In genomic region chr7:128687821-128688564, GRCm38 (mm10) we compare ENCODE assay signal across 8 mouse cellular contexts. TPM values are rescaled to one million over a fixed set of nuclear protein-coding genes. Genes with fewer than 3 reads are reported as not detected.
DNase-seq lines count a peak whose midpoint lies in the region; ATAC-seq and TF ChIP-seq lines count a peak whose summit lies in the region.

No protein-coding gene starts in this region.

- H3ac ChIP-seq in myocyte (ENCODE audit: control insufficient read depth, insufficient read length) = no peak overlapping the region

- peaks cover 15% of the 10 kb centered on the region for H3K36me3 ChIP-seq in heart, embryonic 11.5 days (ENCODE audit: control insufficient read depth, insufficient read depth, low read length)
- peaks cover 69% of the 10 kb centered on the region for H3K36me3 ChIP-seq in kidney, embryonic 15.5 days
- H3K36me3 ChIP-seq in liver, adult 2 months (ENCODE audit: control insufficient read depth, insufficient read depth, low read length) = peaks cover 42% of the 10 kb centered on the region
- H3K36me3 ChIP-seq in myocyte (ENCODE audit: control insufficient read depth, insufficient read depth) = peaks cover 18% of the 10 kb centered on the region

- H3K79me2 ChIP-seq in liver, adult 2 months (ENCODE audit: control insufficient read depth, insufficient read depth, low read length) = no peaks in the 10 kb centered on the region
- H3K79me2 ChIP-seq in myocyte (ENCODE audit: control insufficient read depth, insufficient read depth) = no peaks in the 10 kb centered on the region

- WGBS in heart, embryonic 11.5 days (ENCODE audit: insufficient replicate concordance) = 55% methylated on average over 56 of the region's 56 CpGs
- 47% methylated on average over 56 of the region's 56 CpGs for WGBS in kidney, embryonic 15.5 days
- 80% methylated on average over 56 of the region's 56 CpGs for WGBS in liver, adult 2 months

- H3K9ac ChIP-seq in heart, embryonic 11.5 days (ENCODE audit: low read depth, low read length) = no peak overlapping the region
- H3K9ac ChIP-seq in kidney, embryonic 15.5 days = no peak overlapping the region
- no peak overlapping the region for H3K9ac ChIP-seq in liver, adult 2 months (ENCODE audit: low read depth, low read length)

- no peaks in the 10 kb centered on the region for H3K4me1 ChIP-seq in heart, embryonic 11.5 days (ENCODE audit: control insufficient read depth, insufficient read depth, low read length)
- H3K4me1 ChIP-seq in kidney, embryonic 15.5 days = 0 out of 2 replicates have a peak, but pooled peaks cover 4% of the 10 kb centered on the region
- H3K4me1 ChIP-seq in liver, adult 2 months (ENCODE audit: control insufficient read depth, insufficient read depth, low read length) = no peaks in the 10 kb centered on the region

- H3K9me3 ChIP-seq in heart, embryonic 11.5 days (replicated peaks; ENCODE audit: control insufficient read depth, low read length) = peaks cover 4% of the 10 kb centered on the region
- H3K9me3 ChIP-seq in kidney, embryonic 15.5 days (replicated peaks) = 0 out of 2 replicates have a peak, but pooled peaks cover 10% of the 10 kb centered on the region

- peak overlapping the region; percentile 52 for H3K4me3 ChIP-seq in heart, embryonic 11.5 days (ENCODE audit: low read depth, low read length)
- H3K4me3 ChIP-seq in kidney, embryonic 15.5 days (replicated peaks) = peak overlapping the region; percentile 53
- peak overlapping the region; percentile 40; the same call in 1 of the 2 replicates for H3K4me3 ChIP-seq in liver, adult 2 months (ENCODE audit: insufficient read depth, low read depth, low read length)
- H3K4me3 ChIP-seq in myocyte = no peak overlapping the region

- TF ChIP-seq CTCF in brain, embryonic 14.5 days (IDR thresholded peaks at IDR 0.05; ENCODE audit: borderline replicate concordance, extremely low read depth, insufficient read depth, insufficient read length) = no peak
- TF ChIP-seq CTCF in liver, adult 2 months (IDR thresholded peaks at IDR 0.05; ENCODE audit: low read depth, low read length) = no peak

- peak; percentile 61 for ATAC-seq in erythroblast, adult 5-6 weeks (replicated peaks; ENCODE audit: low FRiP score, poor library complexity, severe bottlenecking)
- ATAC-seq in heart, embryonic 11.5 days (replicated peaks; ENCODE audit: insufficient number of reproducible peaks, low FRiP score, low TSS enrichment) = peak; percentile 68; the same call in 1 of the 2 replicates
- ATAC-seq in kidney, embryonic 15.5 days (replicated peaks; ENCODE audit: low FRiP score) = peak; percentile 65

- H3K4me2 ChIP-seq in heart, embryonic 11.5 days = peak overlapping the region; percentile 69
- peak overlapping the region; percentile 76 for H3K4me2 ChIP-seq in kidney, embryonic 15.5 days
- peak overlapping the region; percentile 38 for H3K4me2 ChIP-seq in myocyte (ENCODE audit: low read depth)

- peak; percentile 72; the same call in 1 of the 2 replicates for TF ChIP-seq POLR2A in brain, embryonic 14.5 days (IDR thresholded peaks at IDR 0.05; ENCODE audit: borderline replicate concordance, extremely low read depth, insufficient read depth, insufficient read length, poor library complexity, severe bottlenecking)
- TF ChIP-seq POLR2A in liver, adult 2 months (IDR thresholded peaks at IDR 0.05; ENCODE audit: extremely low read depth, insufficient read depth, low read length) = no peak
- TF ChIP-seq POLR2A in myocyte (IDR thresholded peaks at IDR 0.05; ENCODE audit: insufficient read length, low read depth) = no peak

- no peaks in the 10 kb centered on the region for H3K27me3 ChIP-seq in heart, embryonic 11.5 days (ENCODE audit: control insufficient read depth, insufficient read depth, low read length)
- no peaks in the 10 kb centered on the region for H3K27me3 ChIP-seq in kidney, embryonic 15.5 days
- H3K27me3 ChIP-seq in liver, adult 2 months (ENCODE audit: control insufficient read depth, insufficient read depth, low read length) = no peaks in the 10 kb centered on the region
- H3K27me3 ChIP-seq in myocyte (ENCODE audit: control insufficient read depth, insufficient read depth, insufficient read length) = no peaks in the 10 kb centered on the region

- DNase-seq in B cell, adult 2 months = peak; percentile 73 to 80
- peak; percentile 95 for DNase-seq in brain, embryonic 14.5 days (ENCODE audit: low read depth)
- DNase-seq in liver, adult 2 months (ENCODE audit: extremely low read depth, low read depth, low spot score) = no peak
- peak; percentile 65 to 72 for DNase-seq in spleen, postnatal 36 days (ENCODE audit: low spot score in 2 of 2)

- H3K27ac ChIP-seq in heart, embryonic 11.5 days (ENCODE audit: low read depth, low read length) = no peak overlapping the region
- 0 out of 2 replicates have a peak overlapping the region, but pooled peaks have one; percentile 28 for H3K27ac ChIP-seq in kidney, embryonic 15.5 days
- H3K27ac ChIP-seq in liver, adult 2 months (replicated peaks; ENCODE audit: insufficient read depth, low read depth, low read length) = no peak overlapping the region

TF ChIP-seq in myocyte, 11 proteins besides CTCF, POLR2A, EP300 and RAD21:
- TF ChIP-seq MYOD1 (IDR thresholded peaks at IDR 0.05; ENCODE audit: control insufficient read depth in 1 of 3, insufficient read length in 2 of 3, low read depth in 2 of 3) (no peak), REST (IDR thresholded peaks at IDR 0.05; ENCODE audit: insufficient read depth, insufficient read length) (peak; percentile 73), MYOG (IDR thresholded peaks at IDR 0.05; ENCODE audit: control insufficient read depth in 1 of 3, insufficient read depth in 1 of 3, insufficient read length in 2 of 3, low read depth in 2 of 3) (no peak), TCF12 (IDR thresholded peaks at IDR 0.05; ENCODE audit: insufficient read depth, poor library complexity, severe bottlenecking) (no peak)

RNA-seq across cellular contexts. Expression of gene Mcmbp, which starts 52.3 kb away (rescaled TPM):
- polyA plus RNA-seq in brain, embryonic 14.5 days (2012; rRNA removed) = 39.0 and 45.2 TPM in 2 replicates
- total RNA-seq in erythroblast, adult 5-6 weeks (2015; ENCODE audit: low replicate concordance) = 22.8 and 44.6 TPM in 2 replicates
- total RNA-seq in erythroblast, adult 5-6 weeks (2017; ENCODE audit: low replicate concordance) = 14.5 and 16.8 TPM in 2 replicates
- polyA plus RNA-seq in heart, embryonic 11.5 days (2014; fragmentation: Nextera tagmentation; extraction: Ambion mirVana) = 43.1 and 43.5 TPM in 2 replicates
- polyA plus RNA-seq in kidney, embryonic 15.5 days (2015; fragmentation: Nextera tagmentation; extraction: Ambion mirVana) = 66.0 and 67.2 TPM in 2 replicates
- total RNA-seq in liver, adult 2 months (2014; rRNA removed) = 12.8 and 15.6 TPM in 2 replicates
- polyA plus RNA-seq in liver, adult 2 months (2012; rRNA removed) = 10.0 and 11.4 TPM in 2 replicates
- 14.5 TPM for polyA plus RNA-seq in myocyte (2012; fragmentation: generic; extraction: Trizol)

RNA-seq across cellular contexts. Expression of gene Sec23ip, which starts 56.8 kb away (rescaled TPM):
- polyA plus RNA-seq in brain, embryonic 14.5 days (2012; rRNA removed) = 22.9 and 35.9 TPM in 2 replicates
- total RNA-seq in erythroblast, adult 5-6 weeks (2015; ENCODE audit: low replicate concordance) = 11.7 and 32.0 TPM in 2 replicates
- 16.2 and 17.3 TPM in 2 replicates for total RNA-seq in erythroblast, adult 5-6 weeks (2017; ENCODE audit: low replicate concordance)
- 36.9 and 39.8 TPM in 2 replicates for polyA plus RNA-seq in heart, embryonic 11.5 days (2014; fragmentation: Nextera tagmentation; extraction: Ambion mirVana)
- polyA plus RNA-seq in kidney, embryonic 15.5 days (2015; fragmentation: Nextera tagmentation; extraction: Ambion mirVana) = 38.1 and 38.4 TPM in 2 replicates
- 7.2 and 8.0 TPM in 2 replicates for total RNA-seq in liver, adult 2 months (2014; rRNA removed)
- 18.1 and 27.2 TPM in 2 replicates for polyA plus RNA-seq in liver, adult 2 months (2012; rRNA removed)
- polyA plus RNA-seq in myocyte (2012; fragmentation: generic; extraction: Trizol) = 19.2 TPM
